Mouse (Mus musculus) small intestine, adult 2 months (tissue): ENCODE data around the gene Atp1a3. TPM values are rescaled to one million over a fixed set of nuclear protein-coding genes. Genes with fewer than 3 reads are reported as not detected.

Source experiments
- H3K27ac ChIP-seq: fragments of 200-500 bp; 2 replicates; pipeline ENCODE4 v1.5.1; 2012; ENCODE audit warnings: low read depth, low read length, control low read depth, inconsistent platforms; ENCODE audit not compliant: insufficient read depth
- H3K27me3 ChIP-seq: fragments of 200-500 bp; 2 replicates; pipeline ENCODE4 v1.6.1; 2012; ENCODE audit warnings: mild to moderate bottlenecking, moderate library complexity, low read length, inconsistent platforms; ENCODE audit not compliant: control insufficient read depth, insufficient read depth
- H3K36me3 ChIP-seq: fragments of 200-500 bp; 2 replicates; pipeline ENCODE4 v1.6.1; 2012; ENCODE audit warnings: mild to moderate bottlenecking, low read length, control low read depth, inconsistent platforms; ENCODE audit not compliant: control insufficient read depth, insufficient read depth
- H3K4me1 ChIP-seq: fragments of 200-500 bp; 2 replicates; pipeline ENCODE4 v1.6.1; 2012; ENCODE audit warnings: low read length, inconsistent platforms, mixed read lengths; ENCODE audit not compliant: control insufficient read depth, insufficient read depth, insufficient read length
- H3K4me3 ChIP-seq: fragments of 200-500 bp; 2 replicates; pipeline ENCODE4 v1.5.1; 2012; ENCODE audit warnings: low read depth, mild to moderate bottlenecking, control low read depth, inconsistent platforms, low read length, moderate library complexity
- CTCF ChIP-seq: fragments of 200-500 bp; IDR thresholded peaks from 2 replicates; pipeline ENCODE4 v1.5.1; 2012; ENCODE audit warnings: low read depth, mild to moderate bottlenecking, control low read depth, inconsistent platforms, low read length, moderate library complexity, mixed read lengths; ENCODE audit not compliant: insufficient replicate concordance, insufficient read length; ENCODE audit errors: extremely low read depth
- POLR2A ChIP-seq: fragments of 200-500 bp; IDR thresholded peaks from 2 replicates; pipeline ENCODE4 v1.6.1; 2012; ENCODE audit warnings: low read depth, mild to moderate bottlenecking, control low read depth, inconsistent platforms, low read length, moderate library complexity
- WGBS: fragments of 180-500 bp; shearing (Covaris S2); methylation state at CpG from one replicate; pipeline ENCODE4 v1.1.7; 2018; 5-methylcytosine and 5-hydroxymethylcytosine counted together
- polyA plus RNA-seq: library from polyadenylated mRNA; depleted of rRNA; stranded (reverse); fragments of >200 nt; gene quantifications from 2 replicates; pipeline ENCODE4 v1.2.3, GENCODE M21; 2012

Atp1a3 gene
- polyA plus RNA-seq, 1 experiment: 3.1 TPM

- TF ChIP-seq POLR2A: no peak
- no peak for TF ChIP-seq CTCF
These were observed 22.4 kb downstream of the Atp1a3 start for GRCm38 (mm10) chr7:24983396-24983795.

GRCm38 (mm10) chr7:24980439-24980838 is 25.3 kb downstream of the Atp1a3 start:
- Histone ChIP-seq H3K4me1 (no peaks in the 10 kb centered on the region), H3K36me3 (no peaks in the 10 kb centered on the region), H3K4me3 (no peak overlapping the region), H3K27ac (no peak overlapping the region), H3K27me3 (no peaks in the 10 kb centered on the region)
- WGBS: 78% methylated on average over 7 of the region's 7 CpGs
- no peak for TF ChIP-seq CTCF
- no peak for TF ChIP-seq POLR2A

More at GRCm38 (mm10) chr7:24983396-24983795, 22.4 kb downstream of the Atp1a3 start:
- Histone ChIP-seq H3K27ac (no peak overlapping the region), H3K27me3 (no peaks in the 10 kb centered on the region), H3K4me1 (no peaks in the 10 kb centered on the region), H3K4me3 (no peak overlapping the region), H3K36me3 (no peaks in the 10 kb centered on the region)
- WGBS: 67% methylated on average over 5 of the region's 5 CpGs

- no peak overlapping the region for H3K4me3 ChIP-seq
- no peaks in the 10 kb centered on the region for H3K36me3 ChIP-seq
- WGBS: 77% methylated on average over 7 of the region's 7 CpGs
- H3K27ac ChIP-seq: no peak overlapping the region
- H3K27me3 ChIP-seq: no peaks in the 10 kb centered on the region
- no peaks in the 10 kb centered on the region for H3K4me1 ChIP-seq
- TF ChIP-seq CTCF: no peak
- no peak for TF ChIP-seq POLR2A
These were observed 27.0 kb downstream of the Atp1a3 start for GRCm38 (mm10) chr7:24978781-24979180.

DNA sequence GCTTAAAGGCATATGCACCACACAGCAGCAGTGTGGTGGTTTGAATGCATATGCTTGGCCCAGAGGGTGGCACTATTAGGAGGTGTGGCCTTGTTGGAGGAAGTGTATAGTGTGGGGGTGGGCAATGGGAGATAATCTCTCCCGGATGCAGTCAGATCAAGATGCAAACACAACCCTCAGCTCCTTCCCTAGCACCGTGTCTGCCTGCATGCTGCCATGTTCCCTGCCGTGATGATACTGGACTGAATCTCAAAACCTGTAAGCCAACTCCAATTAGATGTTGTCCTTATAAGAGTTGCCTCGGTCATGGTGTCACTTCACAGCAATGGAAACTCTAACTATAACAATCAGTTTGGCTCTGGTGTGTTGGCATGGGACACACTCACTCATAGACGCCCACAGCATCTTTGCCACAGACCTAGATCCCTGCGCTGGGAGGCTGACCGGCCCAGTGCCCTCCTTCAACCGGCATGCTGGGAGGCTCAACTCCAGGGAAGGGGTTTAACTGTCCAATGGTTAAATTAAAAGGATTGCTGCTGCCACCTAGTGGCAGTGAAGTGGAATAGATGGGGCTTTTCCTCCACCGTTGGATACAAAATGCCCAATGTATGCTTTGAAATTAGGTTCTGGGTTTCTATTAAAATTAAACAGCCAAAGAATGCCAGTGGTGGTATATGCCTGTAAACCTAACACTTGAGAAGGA is 30.7 kb downstream of the Atp1a3 start:
- Histone ChIP-seq H3K27ac (no peak overlapping the region), H3K4me3 (no peak overlapping the region), H3K4me1 (0 out of 2 replicates have a peak, but pooled peaks cover 2% of the 10 kb centered on the region), H3K36me3 (peaks cover 4% of the 10 kb centered on the region), H3K27me3 (no peaks in the 10 kb centered on the region)
- WGBS: 27% methylated on average over 9 of the region's 9 CpGs
- TF ChIP-seq POLR2A (no peak), CTCF (peak; percentile 64; the same call in 1 of the 2 replicates)

DNA sequence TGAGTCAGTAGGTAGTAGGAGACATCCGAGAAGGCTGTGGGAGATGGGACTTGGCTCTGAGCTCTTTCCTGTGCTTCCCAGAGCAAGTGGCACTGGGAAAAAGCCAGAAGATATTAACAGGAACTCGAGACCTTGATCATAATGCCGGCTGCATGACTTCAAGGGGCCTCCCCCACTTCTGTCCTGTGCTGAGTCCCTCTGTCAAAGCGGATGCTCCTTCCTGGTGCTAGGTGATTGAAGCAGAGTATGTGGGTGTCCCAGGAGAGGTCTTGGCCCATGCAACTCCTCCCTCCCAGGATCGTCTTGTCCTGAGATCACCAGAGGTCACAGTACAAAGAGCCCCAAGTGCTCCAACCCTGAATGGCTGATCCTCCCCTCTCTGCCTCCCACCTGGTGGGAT is 31.9 kb downstream of the Atp1a3 start:
- no peak for TF ChIP-seq CTCF
- no peak for TF ChIP-seq POLR2A
- H3K36me3 ChIP-seq: peaks cover 9% of the 10 kb centered on the region
- H3K4me3 ChIP-seq: no peak overlapping the region
- no peaks in the 10 kb centered on the region for H3K27me3 ChIP-seq
- H3K27ac ChIP-seq: no peak overlapping the region
- WGBS: 67% methylated on average over 5 of the region's 5 CpGs
- 0 out of 2 replicates have a peak, but pooled peaks cover 2% of the 10 kb centered on the region for H3K4me1 ChIP-seq

DNA sequence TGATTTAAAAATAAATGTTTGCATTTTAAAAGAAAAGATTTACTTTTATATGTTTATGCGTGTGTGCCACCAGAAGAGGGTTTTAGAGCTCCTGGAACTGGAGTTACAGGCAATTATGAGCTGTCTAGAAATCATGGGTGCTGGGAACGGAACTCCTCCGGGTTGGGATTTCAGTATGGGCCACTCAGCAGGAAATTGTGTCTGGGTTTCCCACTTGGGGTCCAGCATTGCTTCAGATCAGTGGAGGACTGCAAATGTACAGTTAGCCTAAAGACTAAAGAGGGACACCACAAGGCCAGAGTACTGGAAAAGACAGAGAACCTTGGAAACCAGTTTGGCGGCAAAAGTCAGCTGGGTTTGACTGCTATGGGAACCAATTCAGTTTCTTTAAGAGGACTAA is 32.5 kb downstream of the Atp1a3 start:
- peaks cover 9% of the 10 kb centered on the region for H3K36me3 ChIP-seq
- no peak overlapping the region for H3K27ac ChIP-seq
- WGBS: 85% methylated on average over 4 of the region's 4 CpGs
- no peak overlapping the region for H3K4me3 ChIP-seq
- no peaks in the 10 kb centered on the region for H3K27me3 ChIP-seq
- H3K4me1 ChIP-seq: 0 out of 2 replicates have a peak, but pooled peaks cover 2% of the 10 kb centered on the region
- TF ChIP-seq CTCF: no peak
- TF ChIP-seq POLR2A: no peak

DNA sequence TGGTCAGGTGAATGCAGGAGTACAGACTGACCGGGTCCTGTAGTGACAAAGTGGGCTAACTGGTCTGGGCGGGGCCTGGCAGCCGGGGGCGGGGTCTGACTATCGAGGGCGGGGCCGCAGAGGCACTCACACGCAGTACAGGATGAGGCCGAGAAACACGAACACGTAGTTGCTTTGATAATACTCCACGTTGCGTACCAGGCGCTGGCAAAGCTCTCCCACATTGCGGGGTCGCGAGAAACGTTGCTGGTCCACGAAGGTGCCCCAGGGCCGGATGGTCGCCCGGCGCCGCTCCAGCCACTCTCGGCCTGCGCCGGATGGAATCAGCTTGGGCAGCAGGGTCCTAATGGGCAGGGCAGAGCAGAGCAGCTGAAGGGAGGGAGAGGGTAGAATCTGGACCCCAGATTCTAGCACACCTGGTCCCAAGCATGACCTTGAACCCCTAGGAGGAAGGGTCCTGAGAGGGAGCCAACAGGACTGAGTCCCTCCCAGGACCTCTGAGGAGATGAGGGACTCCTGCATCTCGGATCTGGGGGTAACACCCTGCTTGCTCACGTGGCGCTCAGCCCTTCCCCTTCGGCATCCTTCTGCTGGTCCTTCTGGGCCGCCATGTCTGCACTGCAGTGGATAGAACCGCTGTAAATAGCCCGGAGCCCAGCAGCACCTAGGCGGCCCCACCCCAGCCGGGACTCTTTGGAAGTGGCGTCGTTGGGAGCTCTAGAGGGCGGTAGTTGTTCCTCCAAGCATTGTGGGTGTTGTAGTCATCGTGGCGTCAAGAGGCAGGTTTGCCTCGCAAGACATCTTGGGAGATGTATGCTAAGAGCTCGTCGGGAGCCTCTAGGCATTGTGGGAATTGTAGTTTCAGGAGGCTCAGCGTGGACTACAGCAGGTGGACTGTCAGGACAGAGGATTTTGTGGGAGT is 33.5 kb downstream of the Atp1a3 start, which contains the start of gene Rabac1:
Rabac1 (minus strand) TSS at position 783 of the 922 bp plus-strand sequence.
- WGBS: under 1% methylated on average over 45 of the region's 45 CpGs
- peak within 1 kb of the TSS; percentile 88 for H3K4me3 ChIP-seq
- 0 out of 2 replicates have a peak, but pooled peaks cover 2% of the 10 kb centered on the region for H3K4me1 ChIP-seq
- TF ChIP-seq POLR2A (peak; percentile 89), CTCF (peak; percentile 35; the same call in 1 of the 2 replicates)
- peaks cover 9% of the 10 kb centered on the region for H3K36me3 ChIP-seq
- no peaks in the 10 kb centered on the region for H3K27me3 ChIP-seq
- H3K27ac ChIP-seq: peak within 1 kb of the TSS; percentile 93
